Mouse (Mus musculus) heart, adult 2 months (tissue): ENCODE results near the gene Morf4l1. TPM values are rescaled to one million over a fixed set of nuclear protein-coding genes. Genes with fewer than 3 reads are reported as not detected.

Experiments used
- DNase-seq, 2 experiments: peaks; one replicate each; pipeline ENCODE4 v3.0.0; 2021
- H3K27ac ChIP-seq: fragments of 200-600 bp; 2 replicates; pipeline ENCODE4 v1.8.1; 2022
- H3K27me3 ChIP-seq: fragments of 200-500 bp; 2 replicates; pipeline ENCODE4 v1.6.1; 2012; ENCODE audit warnings: mild to moderate bottlenecking, low read length, inconsistent platforms, mixed read lengths; ENCODE audit not compliant: control insufficient read depth, insufficient read depth
- H3K36me3 ChIP-seq: fragments of 200-500 bp; 2 replicates; pipeline ENCODE4 v1.6.1; 2012; ENCODE audit warnings: low read length, inconsistent platforms; ENCODE audit not compliant: control insufficient read depth, insufficient read depth
- H3K4me1 ChIP-seq: fragments of 200-500 bp; 2 replicates; pipeline ENCODE4 v1.6.1; 2011; ENCODE audit warnings: low read length; ENCODE audit not compliant: control insufficient read depth, insufficient read depth
- H3K4me3 ChIP-seq: fragments of 200-600 bp; 2 replicates; pipeline ENCODE4 v1.8.1; 2022
- H3K79me2 ChIP-seq: fragments of 200-500 bp; replicated peaks from 2 replicates; pipeline ENCODE4 v1.6.1; 2012; ENCODE audit warnings: mild to moderate bottlenecking, inconsistent platforms, low read length, moderate library complexity, mixed read lengths; ENCODE audit not compliant: control insufficient read depth, insufficient read depth
- H3K9ac ChIP-seq: fragments of 200-500 bp; 2 replicates; pipeline ENCODE4 v1.6.1; 2012; ENCODE audit warnings: low read depth, mild to moderate bottlenecking, control low read depth, inconsistent platforms, low read length, mixed read lengths
- CTCF ChIP-seq: fragments of 200-600 bp; IDR thresholded peaks from 2 replicates; pipeline ENCODE4 v1.8.1; 2022; ENCODE audit warnings: antibody characterized with exemption, mild to moderate bottlenecking, moderate library complexity
- EP300 ChIP-seq: fragments of 200-500 bp; IDR thresholded peaks from 2 replicates; pipeline ENCODE4 v1.6.1; 2011; ENCODE audit warnings: low read depth, low read length, control low read depth; ENCODE audit not compliant: insufficient read depth
- POLR2A ChIP-seq: fragments of 200-500 bp; IDR thresholded peaks from 2 replicates; pipeline ENCODE4 v1.6.1; 2011; ENCODE audit warnings: mild to moderate bottlenecking, low read depth, low read length, control low read depth; ENCODE audit not compliant: insufficient read depth
- WGBS: fragments of 180-500 bp; shearing (Covaris S2); methylation state at CpG from one replicate; pipeline ENCODE4 v1.1.7; 2018; 5-methylcytosine and 5-hydroxymethylcytosine counted together
- intact Hi-C: fragments of 180-260 bp; cut with DNase I; formaldehyde crosslinking; loops from one replicate; pipeline ENCODE4 v1.15.1; 2025
- polyA plus RNA-seq: library from polyadenylated mRNA; depleted of rRNA; stranded (reverse); fragments of >200 nt; gene quantifications from 2 replicates; pipeline ENCODE4 v1.2.3, GENCODE M21; 2012
- total RNA-seq, 2 experiments: library from RNA; stranded (reverse); gene quantifications; 2 replicates each; pipeline ENCODE4 v1.2.3; 2021

The Morf4l1 gene
- total and polyA plus RNA-seq, 3 experiments = 119 to 276 (median 213) TPM

DNA sequence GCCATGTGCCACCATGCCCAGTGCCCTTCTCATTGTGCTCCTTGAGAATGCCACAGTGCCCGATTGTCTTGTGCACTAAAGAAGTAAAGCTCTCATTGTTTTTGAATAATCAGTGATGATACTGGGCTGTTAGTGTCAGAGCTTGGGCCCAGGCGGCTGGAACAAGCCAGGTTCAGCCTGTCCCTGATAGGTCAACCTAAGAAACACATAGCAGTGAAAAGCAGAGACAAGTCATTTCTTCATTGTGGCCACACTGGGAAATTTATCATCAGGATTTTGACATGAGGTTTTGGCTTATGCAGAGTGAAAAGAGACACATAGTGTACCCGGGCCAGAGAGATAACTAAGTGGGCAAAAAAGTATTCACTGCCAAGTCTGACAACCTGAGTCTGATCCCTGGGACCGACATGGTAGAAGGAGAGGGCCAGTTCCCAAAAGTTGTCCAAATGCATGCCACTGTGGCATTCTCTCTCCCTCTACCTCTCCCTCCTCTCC lies 7.7 kb upstream of the Morf4l1 start:
- Histone ChIP-seq H3K4me3 (no peak overlapping the region), H3K9ac (no peak overlapping the region), H3K27ac (peak overlapping the region; percentile 45), H3K79me2 (no peaks in the 10 kb centered on the region), H3K36me3 (no peaks in the 10 kb centered on the region), H3K27me3 (no peaks in the 10 kb centered on the region), H3K4me1 (peaks cover 7% of the 10 kb centered on the region)
- peak in 1 of 2 experiments; percentile 26 for DNase-seq
- intact Hi-C loops = no loop called here
- TF ChIP-seq POLR2A (no peak), CTCF (no peak), EP300 (0 out of 2 replicates have a peak, but pooled peaks have one; percentile 35)
- WGBS = 55% methylated on average over 4 of the region's 4 CpGs

DNA sequence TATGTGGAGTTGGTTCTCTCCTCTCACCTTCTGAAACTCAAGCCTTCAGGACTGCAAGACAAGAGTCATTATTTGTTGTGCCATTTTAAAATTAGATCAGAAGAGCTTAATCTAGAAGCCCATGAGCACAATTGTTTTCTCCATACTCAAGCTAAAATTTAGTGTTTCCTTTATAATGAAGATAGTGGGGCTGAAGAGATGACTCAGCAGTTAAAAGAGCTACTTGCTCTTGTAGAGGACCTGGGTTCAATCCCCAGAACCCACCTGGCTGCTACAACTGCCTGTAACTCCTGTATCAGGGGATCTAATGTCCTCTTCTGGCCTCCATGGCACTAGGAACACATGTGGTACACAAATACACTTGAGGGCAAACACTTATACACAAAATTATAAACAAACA lies 2.7 kb upstream of the Morf4l1 start:
- Histone ChIP-seq H3K4me3 (no peak overlapping the region), H3K27ac (no peak overlapping the region), H3K9ac (no peak overlapping the region), H3K27me3 (no peaks in the 10 kb centered on the region), H3K79me2 (peaks cover 2% of the 10 kb centered on the region), H3K4me1 (peaks cover 3% of the 10 kb centered on the region), H3K36me3 (peaks cover 2% of the 10 kb centered on the region; the same call in 1 of the 2 replicates)
- DNase-seq = no peak
- intact Hi-C loops = no loop called here
- TF ChIP-seq EP300 = no peak
- TF ChIP-seq CTCF = no peak
- TF ChIP-seq POLR2A = no peak

DNA sequence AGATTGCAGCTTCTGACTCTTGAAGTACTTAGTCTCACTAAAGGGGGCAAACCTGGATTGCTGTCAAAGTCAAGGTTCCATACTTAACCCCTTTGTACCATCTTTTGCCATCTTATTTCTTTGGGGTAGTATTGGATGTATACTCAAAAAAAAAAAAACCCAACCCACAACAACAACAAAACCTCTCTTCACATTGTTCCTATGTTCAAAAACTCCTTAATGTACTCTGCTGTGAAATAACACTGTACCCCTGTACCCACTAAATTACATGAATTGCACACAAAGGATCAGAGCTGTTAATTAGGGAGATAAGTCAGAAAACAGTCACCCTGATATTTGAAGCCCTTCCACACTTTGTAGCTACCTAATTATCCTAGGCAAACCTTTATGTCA lies 730 bp upstream of the Morf4l1 start:
- Histone ChIP-seq H3K27ac (no peak overlapping the region; the same call in 1 of the 2 replicates), H3K27me3 (no peaks in the 10 kb centered on the region)

DNA sequence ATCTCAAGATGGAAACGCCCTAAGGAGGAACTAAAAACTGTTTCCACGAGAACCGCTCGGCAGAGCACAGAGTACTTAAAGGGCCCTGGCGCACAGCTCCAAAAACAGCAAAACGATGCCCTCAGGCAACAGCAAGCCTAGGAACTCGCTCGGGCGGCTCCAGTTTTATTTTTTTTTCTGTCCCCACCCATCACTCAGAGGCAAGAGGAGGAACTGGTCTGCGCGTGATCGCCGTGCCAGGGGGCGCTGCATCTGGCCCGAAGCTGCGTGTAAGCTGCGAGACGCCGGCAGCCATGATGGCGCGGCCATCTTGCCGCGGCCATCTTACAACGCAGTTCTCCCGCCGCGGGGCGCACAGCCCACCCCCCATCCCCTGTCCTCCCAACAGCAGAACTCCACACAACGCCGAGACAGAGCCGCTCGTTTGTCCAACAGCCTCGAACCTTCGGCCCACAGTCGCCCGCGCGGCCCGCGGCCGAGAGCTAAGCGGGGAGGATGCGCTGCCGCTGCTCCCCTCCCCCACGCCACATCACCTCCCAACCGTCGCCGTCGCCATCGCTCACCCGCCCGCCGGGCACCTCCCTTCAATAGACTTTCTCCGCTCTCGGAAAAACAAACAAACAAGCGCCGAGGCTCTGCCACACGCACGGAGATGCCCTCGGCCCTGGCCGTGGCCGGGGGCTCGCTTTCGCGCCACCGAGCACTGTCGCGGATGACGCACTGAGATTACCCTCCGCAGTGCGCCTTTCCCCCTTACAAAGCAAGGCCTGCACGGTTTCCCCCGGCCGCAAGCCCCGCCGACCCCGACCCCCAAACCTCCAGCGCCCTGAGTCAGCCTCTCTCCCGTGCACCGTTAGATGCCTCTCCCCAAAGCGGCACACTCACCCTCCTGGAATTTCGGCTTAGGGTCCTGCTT lies 665 bp downstream of the Morf4l1 start:
- Histone ChIP-seq H3K79me2 (peaks cover 5% of the 10 kb centered on the region), H3K4me3 (peak overlapping the region; percentile 99), H3K9ac (peak overlapping the region; percentile 95), H3K4me1 (peaks cover 9% of the 10 kb centered on the region), H3K27me3 (no peaks in the 10 kb centered on the region), H3K27ac (peak overlapping the region; percentile 97), H3K36me3 (peaks cover 23% of the 10 kb centered on the region)
- intact Hi-C loops = loop anchor here (1.0 to 5.0 kb wide), 4 partner anchors 12 to 158 kb away; partner anchors contain the start of genes Adamts7 and Tbc1d2b
- TF ChIP-seq EP300 (peak; percentile 84; the same call in 1 of the 2 replicates), CTCF (peak; percentile 87), POLR2A (no peak; the same call in 1 of the 2 replicates)
- DNase-seq = peak; percentile 92 to 95
- WGBS = 1% methylated on average over 82 of the region's 82 CpGs

More for the DNA sequence above, 730 bp upstream of the Morf4l1 start:
- peak overlapping the region; percentile 99 for H3K4me3 ChIP-seq
- H3K36me3 ChIP-seq = peaks cover 11% of the 10 kb centered on the region
- no peak for TF ChIP-seq CTCF
- TF ChIP-seq EP300 = no peak
- no peak for TF ChIP-seq POLR2A
- intact Hi-C loops = loop anchor here (1.0 kb wide), 1 partner anchor 8 kb away; no protein-coding TSS in a partner anchor
- H3K4me1 ChIP-seq = peaks cover 6% of the 10 kb centered on the region
- no peak overlapping the region; the same call in 1 of the 2 replicates for H3K9ac ChIP-seq
- H3K79me2 ChIP-seq = peaks cover 5% of the 10 kb centered on the region
- no peak for DNase-seq

DNA sequence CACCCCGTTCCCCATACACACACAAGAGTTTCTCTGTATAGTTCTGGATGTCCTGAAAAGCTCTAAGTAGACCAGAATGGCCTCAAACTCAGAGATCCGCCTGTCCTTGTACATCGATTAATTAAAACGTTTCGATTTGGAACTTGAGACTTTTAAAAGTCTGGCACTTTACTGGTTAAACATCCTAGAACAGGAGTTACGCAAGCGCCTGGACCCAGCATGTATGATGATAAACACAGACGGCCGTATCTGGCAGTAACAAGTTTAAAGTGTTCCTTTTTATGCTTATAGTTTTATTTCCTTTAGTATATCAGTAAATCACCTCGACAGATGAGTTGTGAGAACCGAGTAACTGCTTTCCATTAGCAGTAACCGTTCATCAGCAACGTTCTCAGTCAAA lies 1.4 kb downstream of the Morf4l1 start:
- Histone ChIP-seq H3K36me3 (peaks cover 30% of the 10 kb centered on the region), H3K4me3 (peak overlapping the region; percentile 99), H3K79me2 (peaks cover 9% of the 10 kb centered on the region), H3K9ac (peak overlapping the region; percentile 95), H3K27ac (peak overlapping the region; percentile 97), H3K27me3 (no peaks in the 10 kb centered on the region), H3K4me1 (peaks cover 9% of the 10 kb centered on the region)
- intact Hi-C loops = loop anchor here (1.0 to 5.0 kb wide), 4 partner anchors 13 to 159 kb away; partner anchors contain the start of genes Adamts7 and Tbc1d2b
- TF ChIP-seq EP300 (no peak), POLR2A (no peak), CTCF (no peak)
- DNase-seq = no peak
- WGBS = under 1% methylated on average over 13 of the region's 13 CpGs
